Mouse (Mus musculus): Measurements from ENCODE around the gene Gm20388. TPM values are rescaled to one million over a fixed set of nuclear protein-coding genes. Genes with fewer than 3 reads are reported as not detected.

Gene Gm20388
- polyA plus RNA-seq, 1 experiment from 2014 or later = not detected

- H3K36me3 ChIP-seq (ENCODE audit: control insufficient read depth, insufficient read depth, low read length) = peaks cover 10% of the 10 kb centered on the region
- H3K9me3 ChIP-seq (ENCODE audit: control insufficient read depth, low read length) = no peaks in the 10 kb centered on the region
- 57% methylated on average over 10 of the region's 10 CpGs for WGBS
- H3K4me2 ChIP-seq (ENCODE audit: low read depth, severe bottlenecking) = peak overlapping the region; percentile 90
- H3K27me3 ChIP-seq (ENCODE audit: control insufficient read depth, insufficient read depth, low read length) = no peaks in the 10 kb centered on the region
- H3K9ac ChIP-seq (ENCODE audit: low read length) = peak overlapping the region; percentile 86
- H3K4me3 ChIP-seq (ENCODE audit: low read depth, low read length) = peak overlapping the region; percentile 79
- no peak overlapping the region for H3K27ac ChIP-seq (replicated peaks; ENCODE audit: low read depth, low read length)
- ATAC-seq (ENCODE audit: insufficient number of reproducible peaks, low FRiP score, low TSS enrichment, low read depth) = no peak
- DNase-seq (ENCODE audit: low spot score) = no peak
- H3K4me1 ChIP-seq (ENCODE audit: control insufficient read depth, insufficient read depth, low read length) = peaks cover 10% of the 10 kb centered on the region; the same call in 1 of the 2 replicates
Measured at GRCm38 (mm10) chr8:123211876-123212275, 3301.2 kb downstream of the Gm20388 start.

- Histone ChIP-seq H3K9me3 (ENCODE audit: control insufficient read depth, low read length) (no peaks in the 10 kb centered on the region), H3K4me2 (ENCODE audit: low read depth, severe bottlenecking) (peak within 1 kb of the TSS; percentile 90), H3K27me3 (ENCODE audit: control insufficient read depth, insufficient read depth, low read length) (no peaks in the 10 kb centered on the region), H3K4me3 (ENCODE audit: low read depth, low read length) (peak within 1 kb of the TSS; percentile 79), H3K36me3 (ENCODE audit: control insufficient read depth, insufficient read depth, low read length) (peaks cover 7% of the 10 kb centered on the region), H3K4me1 (ENCODE audit: control insufficient read depth, insufficient read depth, low read length) (peaks cover 10% of the 10 kb centered on the region; the same call in 1 of the 2 replicates), H3K9ac (ENCODE audit: low read length) (peak within 1 kb of the TSS; percentile 86), H3K27ac (replicated peaks; ENCODE audit: low read depth, low read length) (no peak within 1 kb of the TSS)
- DNase-seq (ENCODE audit: low spot score) (peak; percentile 97), ATAC-seq (ENCODE audit: insufficient number of reproducible peaks, low FRiP score, low TSS enrichment, low read depth) (peak; percentile 95)
- under 1% methylated on average over 74 of the region's 76 CpGs for WGBS
Measured at GRCm38 (mm10) chr8:123212321-123213117, 3301.9 kb downstream of the Gm20388 start, which contains the start of the genes Chmp1a and Spata33. Gene Chmp1a, minus strand, starts transcription at chr8:123212763. Gene Spata33, plus strand, starts transcription at chr8:123212832.

- H3K9ac ChIP-seq (ENCODE audit: low read length) = peak overlapping the region; percentile 58
- peak overlapping the region; percentile 90 for H3K4me2 ChIP-seq (ENCODE audit: low read depth, severe bottlenecking)
- H3K27ac ChIP-seq (replicated peaks; ENCODE audit: low read depth, low read length) = no peak overlapping the region
- peak overlapping the region; percentile 79 for H3K4me3 ChIP-seq (ENCODE audit: low read depth, low read length)
- 14% methylated on average over 22 of the region's 22 CpGs for WGBS
- no peaks in the 10 kb centered on the region for H3K27me3 ChIP-seq (ENCODE audit: control insufficient read depth, insufficient read depth, low read length)
- DNase-seq (ENCODE audit: low spot score) (no peak), ATAC-seq (ENCODE audit: insufficient number of reproducible peaks, low FRiP score, low TSS enrichment, low read depth) (0 out of 2 replicates have a peak, but pooled peaks have one; percentile 16)
- H3K9me3 ChIP-seq (ENCODE audit: control insufficient read depth, low read length) = no peaks in the 10 kb centered on the region
- peaks cover 10% of the 10 kb centered on the region; the same call in 1 of the 2 replicates for H3K4me1 ChIP-seq (ENCODE audit: control insufficient read depth, insufficient read depth, low read length)
- H3K36me3 ChIP-seq (ENCODE audit: control insufficient read depth, insufficient read depth, low read length) = peaks cover 7% of the 10 kb centered on the region
Measured at GRCm38 (mm10) chr8:123213118-123213772, 3302.6 kb downstream of the Gm20388 start.

- peaks cover 10% of the 10 kb centered on the region; the same call in 1 of the 2 replicates for H3K4me1 ChIP-seq (ENCODE audit: control insufficient read depth, insufficient read depth, low read length)
- H3K27me3 ChIP-seq (ENCODE audit: control insufficient read depth, insufficient read depth, low read length) = no peaks in the 10 kb centered on the region
- DNase-seq (ENCODE audit: low spot score) (no peak), ATAC-seq (ENCODE audit: insufficient number of reproducible peaks, low FRiP score, low TSS enrichment, low read depth) (no peak)
- H3K4me3 ChIP-seq (ENCODE audit: low read depth, low read length) = no peak overlapping the region
- no peak overlapping the region for H3K9ac ChIP-seq (ENCODE audit: low read length)
- WGBS = 80% methylated on average over 3 of the region's 3 CpGs
- H3K36me3 ChIP-seq (ENCODE audit: control insufficient read depth, insufficient read depth, low read length) = no peaks in the 10 kb centered on the region
- no peak overlapping the region for H3K4me2 ChIP-seq (ENCODE audit: low read depth, severe bottlenecking)
- no peak overlapping the region for H3K27ac ChIP-seq (replicated peaks; ENCODE audit: low read depth, low read length)
- H3K9me3 ChIP-seq (ENCODE audit: control insufficient read depth, low read length) = no peaks in the 10 kb centered on the region
Measured at GRCm38 (mm10) chr8:123215430-123215829, 3304.8 kb downstream of the Gm20388 start.

GRCm38 (mm10) chr8:123220917-123221316 is 3310.3 kb downstream of the Gm20388 start:
- Histone ChIP-seq H3K27ac (replicated peaks; ENCODE audit: low read depth, low read length) (no peak overlapping the region), H3K27me3 (ENCODE audit: control insufficient read depth, insufficient read depth, low read length) (no peaks in the 10 kb centered on the region; the same call in 1 of the 2 replicates), H3K4me2 (ENCODE audit: low read depth, severe bottlenecking) (no peak overlapping the region), H3K4me3 (ENCODE audit: low read depth, low read length) (no peak overlapping the region), H3K9ac (ENCODE audit: low read length) (no peak overlapping the region), H3K9me3 (ENCODE audit: control insufficient read depth, low read length) (no peaks in the 10 kb centered on the region), H3K4me1 (ENCODE audit: control insufficient read depth, insufficient read depth, low read length) (peaks cover 9% of the 10 kb centered on the region; the same call in 1 of the 2 replicates), H3K36me3 (ENCODE audit: control insufficient read depth, insufficient read depth, low read length) (no peaks in the 10 kb centered on the region)
- DNase-seq (ENCODE audit: low spot score) (no peak), ATAC-seq (ENCODE audit: insufficient number of reproducible peaks, low FRiP score, low TSS enrichment, low read depth) (no peak)
- 83% methylated on average over 1 of the region's 1 CpGs for WGBS

GRCm38 (mm10) chr8:123224278-123225266 is 3313.9 kb downstream of the Gm20388 start, which contains the start of gene Cdk10:
Gene Cdk10, plus strand, starts transcription at chr8:123224842.
- H3K9me3 ChIP-seq (ENCODE audit: control insufficient read depth, low read length) = no peaks in the 10 kb centered on the region
- peak within 1 kb of the TSS; percentile 83 for H3K4me2 ChIP-seq (ENCODE audit: low read depth, severe bottlenecking)
- peak; percentile 94 for DNase-seq (ENCODE audit: low spot score)
- ATAC-seq (ENCODE audit: insufficient number of reproducible peaks, low FRiP score, low TSS enrichment, low read depth) = peak; percentile 79
- peak within 1 kb of the TSS; percentile 90 for H3K9ac ChIP-seq (ENCODE audit: low read length)
- H3K27me3 ChIP-seq (ENCODE audit: control insufficient read depth, insufficient read depth, low read length) = no peaks in the 10 kb centered on the region; the same call in 1 of the 2 replicates
- peaks cover 9% of the 10 kb centered on the region; the same call in 1 of the 2 replicates for H3K4me1 ChIP-seq (ENCODE audit: control insufficient read depth, insufficient read depth, low read length)
- WGBS = 3% methylated on average over 59 of the region's 59 CpGs
- 0 out of 2 replicates have a peak, but pooled peaks cover 4% of the 10 kb centered on the region for H3K36me3 ChIP-seq (ENCODE audit: control insufficient read depth, insufficient read depth, low read length)
- H3K4me3 ChIP-seq (ENCODE audit: low read depth, low read length) = peak within 1 kb of the TSS; percentile 91
- peak within 1 kb of the TSS; percentile 72 for H3K27ac ChIP-seq (replicated peaks; ENCODE audit: low read depth, low read length)

- WGBS = 90% methylated on average over 1 of the region's 1 CpGs
- Histone ChIP-seq H3K36me3 (ENCODE audit: control insufficient read depth, insufficient read depth, low read length) (0 out of 2 replicates have a peak, but pooled peaks cover 4% of the 10 kb centered on the region), H3K4me2 (ENCODE audit: low read depth, severe bottlenecking) (no peak overlapping the region), H3K27me3 (ENCODE audit: control insufficient read depth, insufficient read depth, low read length) (no peaks in the 10 kb centered on the region), H3K4me1 (ENCODE audit: control insufficient read depth, insufficient read depth, low read length) (peaks cover 9% of the 10 kb centered on the region; the same call in 1 of the 2 replicates), H3K9ac (ENCODE audit: low read length) (no peak overlapping the region), H3K27ac (replicated peaks; ENCODE audit: low read depth, low read length) (no peak overlapping the region), H3K9me3 (ENCODE audit: control insufficient read depth, low read length) (no peaks in the 10 kb centered on the region), H3K4me3 (ENCODE audit: low read depth, low read length) (no peak overlapping the region)
- DNase-seq (ENCODE audit: low spot score) (no peak), ATAC-seq (ENCODE audit: insufficient number of reproducible peaks, low FRiP score, low TSS enrichment, low read depth) (no peak)
Measured at GRCm38 (mm10) chr8:123228416-123228815, 3317.8 kb downstream of the Gm20388 start.
